Mouse (Mus musculus) limb, embryonic 10.5 days (tissue): Measurements from ENCODE around the gene Snrpf. TPM values are rescaled to one million over a fixed set of nuclear protein-coding genes. Genes with fewer than 3 reads are reported as not detected.
A peak's percentile ranks its signal among the peaks of the same experiment; 100 is the strongest.
"Not testable (repeated sequence)": the region's sequence is repeated elsewhere in the genome, so short reads cannot be mapped to it uniquely, and the experiment has no call there.

Experiments used
- DNase-seq: peaks from one replicate; pipeline ENCODE4 v3.0.0-alpha.2; 2017; ENCODE audit warnings: low spot score
- H3K27ac ChIP-seq: fragments of 300-500 bp; sonication (generic); 2 replicates; pipeline ENCODE4 v1.5.1; 2016; ENCODE audit warnings: mild to moderate bottlenecking
- H3K27me3 ChIP-seq: fragments of 300-500 bp; sonication (generic); 2 replicates; pipeline ENCODE4 v1.6.1; 2016; ENCODE audit warnings: low read depth, mild to moderate bottlenecking; ENCODE audit not compliant: poor library complexity, severe bottlenecking
- H3K36me3 ChIP-seq: fragments of 300-500 bp; sonication (generic); 2 replicates; pipeline ENCODE4 v1.6.1; 2016; ENCODE audit warnings: mild to moderate bottlenecking, moderate library complexity
- H3K4me1 ChIP-seq: fragments of 300-500 bp; sonication (generic); 2 replicates; pipeline ENCODE4 v1.6.1; 2016
- H3K4me3 ChIP-seq: fragments of 300-500 bp; sonication (generic); 2 replicates; pipeline ENCODE4 v1.5.1; 2016; ENCODE audit warnings: mild to moderate bottlenecking, moderate library complexity
- H3K9me3 ChIP-seq: fragments of 300-500 bp; sonication (generic); replicated peaks from 2 replicates; pipeline ENCODE4 v1.6.1; 2016; ENCODE audit warnings: mild to moderate bottlenecking
- WGBS: fragments of 180-500 bp; shearing (Covaris S2); methylation state at CpG from one replicate; pipeline ENCODE4 v1.1.7; 2016; 5-methylcytosine and 5-hydroxymethylcytosine counted together
- polyA plus RNA-seq: library from polyadenylated mRNA; unstranded; fragments of >200 nt; fragmentation: Nextera tagmentation; extraction: Ambion mirVana; gene quantifications from 2 replicates; pipeline ENCODE4 v1.2.1, GENCODE M21; 2016

Gene Snrpf
- polyA plus RNA-seq, 1 experiment from 2014 or later: 192 TPM

GRCm38 (mm10) chr10:93567841-93568566 is 21.5 kb downstream of the Snrpf start:
- H3K36me3 ChIP-seq: no peaks in the 10 kb centered on the region
- no peak for DNase-seq
- 88% methylated on average over 11 of the region's 11 CpGs for WGBS
- H3K4me3 ChIP-seq: no peak overlapping the region
- no peaks in the 10 kb centered on the region for H3K4me1 ChIP-seq
- H3K9me3 ChIP-seq: no peaks in the 10 kb centered on the region
- no peak overlapping the region for H3K27ac ChIP-seq
- H3K27me3 ChIP-seq: no peaks in the 10 kb centered on the region

DNA sequence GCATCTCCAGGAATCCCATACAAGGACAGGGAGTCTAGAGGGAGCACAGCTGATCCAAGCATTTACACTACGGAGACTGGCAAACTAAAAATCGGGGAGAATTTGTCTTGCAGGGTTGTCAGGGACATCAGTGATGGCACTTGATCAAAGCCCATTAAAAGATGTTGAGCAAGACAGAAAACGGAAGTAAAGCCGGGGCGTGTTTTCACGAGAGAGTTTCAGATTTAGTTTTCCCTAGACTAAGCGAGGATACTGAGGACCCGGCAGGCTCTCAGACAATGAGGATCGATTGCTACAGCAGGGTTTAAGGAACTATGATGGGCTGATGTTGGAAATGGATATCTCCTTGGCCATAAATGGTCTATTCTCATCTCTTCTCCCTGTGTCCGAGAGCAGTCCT is 22.4 kb downstream of the Snrpf start:
- DNase-seq: no peak
- 93% methylated on average over 10 of the region's 10 CpGs for WGBS

GRCm38 (mm10) chr10:93564518-93565090 is 24.9 kb downstream of the Snrpf start:
- Histone ChIP-seq H3K27me3 (no peaks in the 10 kb centered on the region), H3K9me3 (no peaks in the 10 kb centered on the region), H3K36me3 (no peaks in the 10 kb centered on the region), H3K4me3 (no peak overlapping the region), H3K4me1 (0 out of 2 replicates have a peak, but pooled peaks cover 4% of the 10 kb centered on the region), H3K27ac (no peak overlapping the region)
- WGBS: 91% methylated on average over 14 of the region's 14 CpGs
- no peak for DNase-seq

More for the DNA sequence above, 22.4 kb downstream of the Snrpf start:
- Histone ChIP-seq H3K27ac (no peak overlapping the region), H3K27me3 (no peaks in the 10 kb centered on the region), H3K36me3 (no peaks in the 10 kb centered on the region), H3K4me3 (no peak overlapping the region), H3K9me3 (no peaks in the 10 kb centered on the region), H3K4me1 (no peaks in the 10 kb centered on the region)

- Histone ChIP-seq H3K36me3 (no peaks in the 10 kb centered on the region), H3K9me3 (no peaks in the 10 kb centered on the region), H3K27ac (no peak overlapping the region), H3K4me1 (0 out of 2 replicates have a peak, but pooled peaks cover 5% of the 10 kb centered on the region), H3K4me3 (no peak overlapping the region), H3K27me3 (no peaks in the 10 kb centered on the region)
- no peak for DNase-seq
- 49% methylated on average over 9 of the region's 9 CpGs for WGBS
These were observed 29.7 kb downstream of the Snrpf start for GRCm38 (mm10) chr10:93559786-93560185.

DNA sequence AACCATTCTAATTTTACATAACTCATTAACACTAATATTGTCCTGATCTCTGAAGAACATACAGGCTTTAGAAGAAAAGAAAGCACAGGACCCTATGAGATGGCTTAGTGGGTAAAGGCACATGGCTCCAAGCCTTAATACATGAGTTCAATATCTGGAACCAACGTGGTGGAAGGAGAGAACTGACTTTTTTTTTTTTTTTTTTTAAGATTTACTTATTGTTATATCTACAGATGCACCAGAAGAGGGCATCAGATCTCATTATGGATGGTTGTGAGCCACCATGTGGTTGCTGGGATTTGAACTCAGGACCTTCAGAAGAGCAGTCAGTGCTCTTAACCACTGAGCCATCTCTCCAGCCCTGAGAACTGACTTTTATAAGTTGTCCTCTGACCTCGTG is 31.5 kb downstream of the Snrpf start:
- not testable (repeated sequence) for DNase-seq, H3K4me3 ChIP-seq, H3K27ac ChIP-seq, H3K4me1 ChIP-seq, H3K27me3 ChIP-seq, H3K9me3 ChIP-seq, H3K36me3 ChIP-seq
- 78% methylated on average over 2 of the region's 2 CpGs for WGBS

- Histone ChIP-seq H3K9me3 (no peaks in the 10 kb centered on the region), H3K36me3 (no peaks in the 10 kb centered on the region), H3K27ac (no peak overlapping the region), H3K27me3 (no peaks in the 10 kb centered on the region), H3K4me3 (no peak overlapping the region), H3K4me1 (no peaks in the 10 kb centered on the region)
- DNase-seq: no peak
- WGBS: 88% methylated on average over 8 of the region's 8 CpGs
These were observed 36.9 kb downstream of the Snrpf start for GRCm38 (mm10) chr10:93552596-93552995.

- H3K36me3 ChIP-seq: no peaks in the 10 kb centered on the region
- H3K27me3 ChIP-seq: no peaks in the 10 kb centered on the region
- H3K9me3 ChIP-seq: no peaks in the 10 kb centered on the region
- DNase-seq: no peak
- 91% methylated on average over 10 of the region's 10 CpGs for WGBS
- no peaks in the 10 kb centered on the region for H3K4me1 ChIP-seq
- no peak overlapping the region for H3K4me3 ChIP-seq
- no peak overlapping the region for H3K27ac ChIP-seq
These were observed 39.7 kb downstream of the Snrpf start for GRCm38 (mm10) chr10:93549821-93550220.

- Histone ChIP-seq H3K9me3 (no peaks in the 10 kb centered on the region), H3K4me3 (no peak overlapping the region), H3K27ac (no peak overlapping the region), H3K27me3 (no peaks in the 10 kb centered on the region), H3K36me3 (no peaks in the 10 kb centered on the region), H3K4me1 (no peaks in the 10 kb centered on the region)
- peak; percentile 83 for DNase-seq
- WGBS: 15% methylated on average over 7 of the region's 7 CpGs
These were observed 40.5 kb downstream of the Snrpf start for GRCm38 (mm10) chr10:93548991-93549390.

- Histone ChIP-seq H3K9me3 (no peaks in the 10 kb centered on the region), H3K36me3 (no peaks in the 10 kb centered on the region), H3K27me3 (no peaks in the 10 kb centered on the region), H3K27ac (no peak overlapping the region), H3K4me3 (no peak overlapping the region), H3K4me1 (no peaks in the 10 kb centered on the region)
- WGBS: 87% methylated on average over 4 of the region's 4 CpGs
- DNase-seq: no peak
These were observed 41.7 kb downstream of the Snrpf start for GRCm38 (mm10) chr10:93547741-93548270.

DNA sequence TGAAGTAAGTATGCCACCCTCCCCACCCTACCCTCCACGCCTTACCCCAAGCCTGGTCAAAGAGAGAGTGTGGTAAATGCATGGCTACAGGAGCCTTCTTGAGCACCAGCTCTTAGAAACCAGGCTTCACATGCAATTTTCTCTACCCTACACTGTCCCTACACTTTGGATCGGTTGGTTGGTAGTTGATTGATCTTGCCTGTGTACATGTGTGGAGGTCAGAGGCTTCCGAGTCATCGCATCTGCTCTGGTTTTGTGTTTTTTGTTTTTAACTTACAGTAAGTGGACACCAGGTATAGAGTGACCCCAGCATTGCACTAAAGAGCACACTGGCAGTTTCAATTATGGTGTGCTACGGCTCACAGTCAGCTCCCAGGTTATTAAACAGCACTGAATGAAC is 45.3 kb downstream of the Snrpf start:
- Histone ChIP-seq H3K4me1 (peaks cover 12% of the 10 kb centered on the region), H3K27ac (no peak overlapping the region), H3K27me3 (no peaks in the 10 kb centered on the region), H3K4me3 (no peak overlapping the region), H3K36me3 (no peaks in the 10 kb centered on the region), H3K9me3 (no peaks in the 10 kb centered on the region)
- DNase-seq: no peak
- WGBS: 78% methylated on average over 5 of the region's 5 CpGs

DNA sequence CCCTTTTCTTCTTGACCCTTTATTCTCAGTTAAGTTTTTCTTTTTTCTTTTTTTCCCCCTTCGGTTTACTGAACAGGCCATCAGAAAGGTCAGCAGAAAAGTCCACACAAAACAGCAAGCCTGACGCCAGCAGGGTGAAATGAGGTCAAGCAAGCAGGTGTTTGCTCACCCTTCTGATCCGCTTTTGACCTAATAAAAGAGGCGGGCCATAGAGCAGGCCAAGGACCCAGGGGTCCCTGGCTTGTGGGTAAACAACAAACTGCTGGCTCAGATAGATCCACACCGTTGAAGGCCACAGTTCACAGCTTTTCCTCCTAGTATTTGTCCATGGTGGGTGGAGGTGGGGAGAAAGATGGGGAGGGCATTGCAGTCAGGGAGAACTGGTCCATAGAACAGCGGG is 46.3 kb downstream of the Snrpf start:
- Histone ChIP-seq H3K27ac (no peak overlapping the region), H3K9me3 (no peaks in the 10 kb centered on the region), H3K27me3 (no peaks in the 10 kb centered on the region), H3K36me3 (no peaks in the 10 kb centered on the region), H3K4me1 (peaks cover 12% of the 10 kb centered on the region), H3K4me3 (no peak overlapping the region)
- WGBS: 63% methylated on average over 6 of the region's 6 CpGs
- no peak for DNase-seq

DNA sequence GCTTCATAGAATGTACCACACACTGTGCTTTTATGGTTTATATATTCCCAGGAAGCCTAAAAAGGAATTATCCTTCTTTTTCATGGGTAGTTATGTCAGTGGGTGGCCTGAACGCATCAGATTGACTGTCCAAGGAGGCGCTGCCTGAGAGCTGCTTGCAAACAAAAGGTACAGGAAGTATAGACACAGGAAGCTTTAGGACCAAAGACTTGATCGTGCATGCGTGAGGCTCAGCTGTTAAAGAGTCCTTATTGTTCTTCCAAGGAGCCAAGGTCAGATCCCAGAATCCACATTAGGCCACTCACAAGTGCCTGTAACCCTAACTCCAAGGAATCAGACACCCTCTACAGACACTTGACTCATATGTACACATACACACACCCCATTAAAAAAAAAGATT is 47.1 kb downstream of the Snrpf start:
- WGBS: 80% methylated on average over 4 of the region's 4 CpGs
- Histone ChIP-seq H3K27me3 (peaks cover 7% of the 10 kb centered on the region), H3K36me3 (no peaks in the 10 kb centered on the region), H3K9me3 (no peaks in the 10 kb centered on the region), H3K27ac (no peak overlapping the region), H3K4me1 (peaks cover 12% of the 10 kb centered on the region), H3K4me3 (no peak overlapping the region)
- no peak for DNase-seq

DNA sequence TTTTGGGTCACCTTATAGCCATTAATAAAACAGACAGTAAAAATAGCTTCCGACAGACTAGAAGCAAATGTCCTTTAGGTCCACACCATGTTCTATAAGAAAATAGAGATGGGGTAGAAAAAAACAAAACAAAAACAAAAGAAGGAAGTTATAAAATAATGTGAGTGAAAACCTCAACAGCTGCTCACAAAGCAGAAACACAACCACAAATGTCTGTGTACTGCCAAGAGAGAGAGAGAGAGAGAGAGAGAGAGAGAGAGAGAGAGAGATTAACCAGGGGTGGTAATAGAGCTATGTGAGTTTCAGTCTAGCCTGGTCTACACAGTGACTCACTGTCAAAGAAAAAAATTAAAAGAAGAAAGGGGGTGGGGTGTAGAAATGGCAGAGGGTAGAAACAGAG is 47.9 kb downstream of the Snrpf start:
- H3K9me3 ChIP-seq: no peaks in the 10 kb centered on the region
- H3K27me3 ChIP-seq: peaks cover 12% of the 10 kb centered on the region
- WGBS: 89% methylated on average over 1 of the region's 1 CpGs
- peaks cover 12% of the 10 kb centered on the region for H3K4me1 ChIP-seq
- DNase-seq: no peak
- no peak overlapping the region for H3K4me3 ChIP-seq
- no peaks in the 10 kb centered on the region for H3K36me3 ChIP-seq
- no peak overlapping the region for H3K27ac ChIP-seq
